ENCODE assay signal across 18 mouse cellular contexts in genomic region chr1:131598905-131599304, GRCm38 (mm10). TPM values are rescaled to one million over a fixed set of nuclear protein-coding genes. Genes with fewer than 3 reads are reported as not detected.
DNase-seq lines count a peak whose midpoint lies in the region; ATAC-seq lines count a peak whose summit lies in the region.
"Had no signal": no experiment of that assay in that cellular context is flagged by ENCODE, and none has a peak within 500 bp of the region (broad histone marks: within the 10 kb centered on the region; RNA-seq: fewer than 3 reads in every experiment).

Avpr1b (plus strand) TSS chr1:131599239.

- H3K4me1 ChIP-seq in heart, embryonic 13.5 days: peaks cover 7% of the 10 kb centered on the region; the same call in 1 of the 2 replicates
- H3K4me1 ChIP-seq in embryonic facial prominence, embryonic 14.5 days (ENCODE audit: control insufficient read depth, insufficient read depth, low read length): no peaks in the 10 kb centered on the region
- H3K4me1 ChIP-seq in stomach, embryonic 15.5 days: no peaks in the 10 kb centered on the region
- H3K4me1 ChIP-seq: liver, embryonic 12.5 days; midbrain, embryonic 10.5 days had no signal

- ATAC-seq in heart, embryonic 13.5 days (ENCODE audit: extremely low read depth, insufficient number of reproducible peaks, low FRiP score, low TSS enrichment): no peak
- peak; percentile 53; the same call in 1 of the 2 replicates for ATAC-seq in embryonic facial prominence, embryonic 14.5 days (ENCODE audit: low read depth)
- ATAC-seq in stomach, embryonic 15.5 days (ENCODE audit: insufficient read depth, low FRiP score, low read depth): peak; percentile 10; the same call in 1 of the 2 replicates
- ATAC-seq: hindbrain, embryonic 16.5 days; liver, embryonic 12.5 days had no signal

- peak within 1 kb of the TSS; percentile 47 for H3K4me2 ChIP-seq in heart, embryonic 13.5 days
- no peak within 1 kb of the TSS; the same call in 1 of the 2 replicates for H3K4me2 ChIP-seq in embryonic facial prominence, embryonic 14.5 days (ENCODE audit: low read depth, low read length)
- peak within 1 kb of the TSS; percentile 33; the same call in 1 of the 2 replicates for H3K4me2 ChIP-seq in stomach, embryonic 15.5 days
- H3K4me2 ChIP-seq: liver, embryonic 12.5 days had no signal

- no peak within 1 kb of the TSS for H3K4me3 ChIP-seq in heart, embryonic 13.5 days
- no peak within 1 kb of the TSS for H3K4me3 ChIP-seq in embryonic facial prominence, embryonic 14.5 days (ENCODE audit: low read depth, low read length)
- no peak within 1 kb of the TSS for H3K4me3 ChIP-seq in stomach, embryonic 15.5 days (replicated peaks)
- H3K4me3 ChIP-seq: forebrain, embryonic 10.5 days; liver, embryonic 12.5 days; midbrain, embryonic 10.5 days had no signal

- H3K27me3 ChIP-seq in heart, embryonic 13.5 days (replicated peaks): peaks cover 45% of the 10 kb centered on the region
- no peaks in the 10 kb centered on the region; the same call in 1 of the 2 replicates for H3K27me3 ChIP-seq in embryonic facial prominence, embryonic 14.5 days (replicated peaks; ENCODE audit: control insufficient read depth, insufficient read depth, low read length)
- H3K27me3 ChIP-seq in stomach, embryonic 15.5 days (replicated peaks): peaks cover 7% of the 10 kb centered on the region; the same call in 1 of the 2 replicates

- intact Hi-C loops in heart, postnatal 36 days (cut with DNase I): no loop called here

- H3K9ac ChIP-seq in heart, embryonic 13.5 days: no peak within 1 kb of the TSS
- no peak within 1 kb of the TSS for H3K9ac ChIP-seq in embryonic facial prominence, embryonic 14.5 days (ENCODE audit: low read depth, low read length)
- no peak within 1 kb of the TSS for H3K9ac ChIP-seq in stomach, embryonic 15.5 days
- H3K9ac ChIP-seq: liver, embryonic 12.5 days had no signal

- H3K27ac ChIP-seq in heart, embryonic 13.5 days (replicated peaks): no peak within 1 kb of the TSS
- H3K27ac ChIP-seq in embryonic facial prominence, embryonic 14.5 days (replicated peaks; ENCODE audit: low read depth, low read length): no peak within 1 kb of the TSS
- no peak within 1 kb of the TSS for H3K27ac ChIP-seq in stomach, embryonic 15.5 days
- H3K27ac ChIP-seq: forebrain, embryonic 10.5 days; liver, embryonic 12.5 days; midbrain, embryonic 10.5 days had no signal

- 21% methylated on average over 12 of the region's 12 CpGs for WGBS in heart, embryonic 13.5 days
- WGBS in embryonic facial prominence, embryonic 14.5 days: 28% methylated on average over 12 of the region's 12 CpGs
- 22% methylated on average over 12 of the region's 12 CpGs for WGBS in stomach, embryonic 15.5 days

- H3K36me3 ChIP-seq in heart, embryonic 13.5 days: no peaks in the 10 kb centered on the region
- no peaks in the 10 kb centered on the region for H3K36me3 ChIP-seq in embryonic facial prominence, embryonic 14.5 days (ENCODE audit: control insufficient read depth, insufficient read depth, low read length)
- H3K36me3 ChIP-seq in stomach, embryonic 15.5 days: no peaks in the 10 kb centered on the region
- H3K36me3 ChIP-seq: forebrain, embryonic 10.5 days; liver, embryonic 12.5 days; midbrain, embryonic 10.5 days had no signal

- no peak for DNase-seq in heart, postnatal 36 days
- DNase-seq in kidney, postnatal 10 days: peak; percentile 11
- DNase-seq in kidney, postnatal 14 days: no peak
- DNase-seq in embryonic facial prominence, embryonic 14.5 days (ENCODE audit: low spot score): peak; percentile 28
- no peak for DNase-seq in left cerebral cortex, adult 8-10 months (ENCODE audit: low spot score in 2 of 2)
- DNase-seq: cerebellum, adult 2 months; lung, postnatal 10 days had no signal

- H3K9me3 ChIP-seq in heart, embryonic 13.5 days: no peaks in the 10 kb centered on the region
- no peaks in the 10 kb centered on the region for H3K9me3 ChIP-seq in embryonic facial prominence, embryonic 14.5 days (ENCODE audit: control insufficient read depth, low read length)
- H3K9me3 ChIP-seq in stomach, embryonic 15.5 days: no peaks in the 10 kb centered on the region
- H3K9me3 ChIP-seq: forebrain, embryonic 10.5 days; liver, embryonic 12.5 days; midbrain, embryonic 10.5 days had no signal

RNA-seq across cellular contexts. Expression of gene Avpr1b, which starts in this region (rescaled TPM):
- polyA plus RNA-seq in heart, embryonic 13.5 days (2015; fragmentation: Nextera tagmentation; extraction: Ambion mirVana): not detected in 2 replicates
- not detected for total RNA-seq in heart, postnatal 36 days (2021)
- polyA plus RNA-seq in embryonic facial prominence, embryonic 14.5 days (2014; fragmentation: Nextera tagmentation; extraction: Ambion mirVana): 0.05 and 0.08 TPM in 2 replicates
- not detected in 2 replicates for polyA plus RNA-seq in stomach, embryonic 15.5 days (2015; fragmentation: Nextera tagmentation; extraction: Ambion mirVana)
- total RNA-seq in left cerebral cortex, adult 8-10 months (2022): not detected
- total RNA-seq: adrenal gland, adult 18-20 months; granulocyte monocyte progenitor cell, adult 5-6 weeks; left cerebral cortex, adult 18-20 months; neutrophil, adult 5-6 weeks had no signal
- polyA plus RNA-seq: cerebellum, adult 2 months; forebrain, embryonic 10.5 days; hindbrain, embryonic 16.5 days; liver, embryonic 12.5 days; midbrain, embryonic 10.5 days; spleen, adult 2 months had no signal

Comparison
In these comparisons a context has a peak if more than half of its experiments do, and no peak if none do; other contexts are left out.
1. Peak in DNase-seq and ATAC-seq in embryonic facial prominence, embryonic 14.5 days; RNA of the gene not detected or under 1 TPM.
2. Peak in ATAC-seq and H3K4me2 ChIP-seq in stomach, embryonic 15.5 days; RNA of the gene not detected or under 1 TPM.